Mouse (Mus musculus): ENCODE measurements around the gene Hist1h3b. TPM values are rescaled to one million over a fixed set of nuclear protein-coding genes. Genes with fewer than 3 reads are reported as not detected.
"Not testable (repeated sequence)": the region's sequence is repeated elsewhere in the genome, so short reads cannot be mapped to it uniquely, and the experiment has no call there.

Hist1h3b gene
- 1.3 and 1.5 TPM in 2 replicates for polyA plus RNA-seq (2015; fragmentation: Nextera tagmentation; extraction: Ambion mirVana)

DNA sequence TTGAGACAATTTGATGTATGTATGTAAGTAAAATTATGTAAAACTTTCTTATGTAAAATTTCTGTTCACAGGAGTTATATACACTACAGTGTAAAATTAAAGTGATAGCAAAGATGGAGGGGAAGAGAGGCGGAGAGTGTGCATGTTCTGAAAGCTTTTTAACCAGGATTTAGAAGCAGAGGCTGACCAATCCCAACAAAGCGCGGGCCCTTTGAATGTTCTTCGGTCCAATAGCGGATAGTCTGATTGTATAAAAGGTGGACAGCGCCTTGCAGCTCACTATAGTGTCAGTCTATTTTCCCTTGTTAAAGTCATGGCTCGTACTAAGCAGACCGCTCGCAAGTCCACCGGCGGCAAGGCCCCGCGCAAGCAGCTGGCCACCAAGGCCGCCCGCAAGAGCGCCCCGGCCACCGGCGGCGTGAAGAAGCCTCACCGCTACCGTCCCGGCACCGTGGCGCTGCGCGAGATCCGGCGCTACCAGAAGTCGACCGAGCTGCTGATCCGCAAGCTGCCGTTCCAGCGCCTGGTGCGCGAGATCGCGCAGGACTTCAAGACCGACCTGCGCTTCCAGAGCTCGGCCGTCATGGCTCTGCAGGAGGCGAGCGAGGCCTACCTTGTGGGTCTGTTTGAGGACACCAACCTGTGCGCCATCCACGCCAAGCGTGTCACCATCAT is at the start of gene Hist1h3b:
Gene Hist1h3b (plus strand): TSS at position 201 of the 675 bp plus-strand sequence.
- WGBS: under 1% methylated on average over 18 of the region's 47 CpGs
- not testable (repeated sequence) for H3K9me3 ChIP-seq (ENCODE audit: control insufficient read depth)
- peak; percentile 71 for ATAC-seq

DNA sequence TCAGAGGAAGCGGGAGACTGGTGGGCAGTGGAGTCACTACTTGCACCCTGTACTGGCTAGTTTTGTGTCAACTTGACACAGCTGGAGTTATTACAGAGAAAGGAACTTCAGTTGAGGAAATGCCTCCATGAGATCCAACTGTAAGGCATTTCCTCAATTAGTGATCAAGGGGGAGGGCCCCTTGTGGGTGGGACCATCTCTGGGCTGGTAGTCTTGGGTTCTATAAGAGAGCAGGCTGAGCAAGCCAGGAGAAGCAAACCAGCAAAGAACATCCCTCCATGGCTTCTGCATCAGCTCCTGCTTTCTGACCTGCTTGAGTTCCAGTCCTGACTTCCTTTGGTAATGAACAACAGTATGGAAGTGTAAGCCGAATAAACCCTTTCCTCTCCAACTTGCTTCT is 49.3 kb upstream of the Hist1h3b start:
- H3K4me3 ChIP-seq (ENCODE audit: low read depth, low read length); ATAC-seq; H3K4me1 ChIP-seq (replicated peaks; ENCODE audit: control insufficient read depth, insufficient read depth, low read length); H3K27ac ChIP-seq (ENCODE audit: low read depth, low read length); H3K36me3 ChIP-seq (ENCODE audit: control insufficient read depth, insufficient read depth); H3K9me3 ChIP-seq (ENCODE audit: control insufficient read depth); H3K27me3 ChIP-seq (replicated peaks; ENCODE audit: control insufficient read depth, insufficient read depth, low read length); H3K4me2 ChIP-seq (replicated peaks; ENCODE audit: low read depth); H3K9ac ChIP-seq (ENCODE audit: low read depth, low read length): not testable (repeated sequence)
- 58% methylated on average over 2 of the region's 2 CpGs for WGBS

More for the DNA sequence above, at the start of gene Hist1h3b:
- not testable (repeated sequence) for H3K9ac ChIP-seq (ENCODE audit: low read depth, low read length); H3K27me3 ChIP-seq (replicated peaks; ENCODE audit: control insufficient read depth, insufficient read depth, low read length); H3K36me3 ChIP-seq (ENCODE audit: control insufficient read depth, insufficient read depth); H3K4me1 ChIP-seq (replicated peaks; ENCODE audit: control insufficient read depth, insufficient read depth, low read length)
- TF ChIP-seq CTCF (IDR thresholded peaks at IDR 0.05; ENCODE audit: low read depth): 0 out of 2 replicates have a peak, but pooled peaks have one; percentile 4
- Histone ChIP-seq H3K27ac (ENCODE audit: low read depth, low read length) (peak within 1 kb of the TSS; percentile 77), H3K4me3 (ENCODE audit: low read depth, low read length) (peak within 1 kb of the TSS; percentile 32), H3K4me2 (replicated peaks; ENCODE audit: low read depth) (peak within 1 kb of the TSS; percentile 72)

DNA sequence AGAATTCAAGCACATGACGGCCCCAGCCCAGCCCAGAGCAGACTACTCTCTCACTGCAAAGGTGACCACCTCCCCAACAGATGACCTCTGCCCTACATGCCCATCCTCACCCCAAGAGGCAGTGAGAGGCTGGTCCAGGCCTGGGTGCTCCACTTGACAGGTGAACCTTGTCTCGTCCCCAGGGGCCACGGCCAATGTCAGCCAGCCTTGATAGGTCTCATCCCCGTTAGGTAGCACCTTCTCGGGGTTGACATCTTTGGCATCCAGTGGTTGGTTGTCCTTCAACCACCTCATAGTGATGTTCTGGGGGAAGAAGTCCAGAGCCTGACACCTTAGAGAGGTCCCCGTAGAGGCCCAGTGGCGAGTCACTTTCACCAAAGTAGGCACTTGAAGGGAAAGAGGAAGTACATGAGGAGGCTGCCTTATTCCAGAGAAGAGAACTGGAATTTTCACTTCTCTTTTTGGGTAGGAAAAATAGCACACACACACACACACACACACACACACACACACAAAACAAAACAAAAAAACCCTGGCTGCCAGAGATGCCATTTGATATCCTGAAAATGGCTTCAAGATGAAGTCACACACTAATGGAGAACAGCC is 46.2 kb upstream of the Hist1h3b start:
- 90% methylated on average over 7 of the region's 7 CpGs for WGBS
- ATAC-seq: no peak

DNA sequence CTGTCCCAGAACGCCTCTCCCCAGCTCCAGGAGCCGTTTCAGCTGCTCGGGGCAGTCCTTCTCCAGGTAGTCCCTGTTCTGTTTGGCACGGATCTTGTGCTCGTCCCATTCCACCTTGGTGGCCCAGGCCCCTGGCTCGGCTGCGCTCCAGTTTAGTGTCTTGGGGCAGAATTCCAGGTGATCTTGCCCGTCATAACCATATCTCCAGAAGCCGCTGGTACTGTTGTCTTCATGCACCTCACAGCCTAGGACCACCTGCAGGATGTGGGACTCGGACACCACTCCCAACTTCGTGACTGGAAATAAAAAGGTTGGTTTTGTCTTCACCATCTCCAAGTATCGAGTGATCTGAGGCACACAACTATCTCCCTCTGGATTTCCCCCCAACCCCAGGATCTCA is 45.3 kb upstream of the Hist1h3b start:
- Histone ChIP-seq H3K4me3 (ENCODE audit: low read depth, low read length) (no peak overlapping the region), H3K4me2 (replicated peaks; ENCODE audit: low read depth) (no peak overlapping the region), H3K9me3 (ENCODE audit: control insufficient read depth) (no peaks in the 10 kb centered on the region), H3K9ac (ENCODE audit: low read depth, low read length) (no peak overlapping the region), H3K4me1 (replicated peaks; ENCODE audit: control insufficient read depth, insufficient read depth, low read length) (no peaks in the 10 kb centered on the region), H3K27ac (ENCODE audit: low read depth, low read length) (no peak overlapping the region), H3K36me3 (ENCODE audit: control insufficient read depth, insufficient read depth) (no peaks in the 10 kb centered on the region), H3K27me3 (replicated peaks; ENCODE audit: control insufficient read depth, insufficient read depth, low read length) (no peaks in the 10 kb centered on the region)
- ATAC-seq: no peak
- TF ChIP-seq CTCF (IDR thresholded peaks at IDR 0.05; ENCODE audit: low read depth): no peak
- WGBS: 90% methylated on average over 12 of the region's 12 CpGs

More for the DNA sequence above, 46.2 kb upstream of the Hist1h3b start:
- Histone ChIP-seq H3K4me3 (ENCODE audit: low read depth, low read length) (no peak overlapping the region), H3K27me3 (replicated peaks; ENCODE audit: control insufficient read depth, insufficient read depth, low read length) (no peaks in the 10 kb centered on the region), H3K4me2 (replicated peaks; ENCODE audit: low read depth) (no peak overlapping the region), H3K4me1 (replicated peaks; ENCODE audit: control insufficient read depth, insufficient read depth, low read length) (no peaks in the 10 kb centered on the region), H3K27ac (ENCODE audit: low read depth, low read length) (no peak overlapping the region), H3K9me3 (ENCODE audit: control insufficient read depth) (no peaks in the 10 kb centered on the region), H3K9ac (ENCODE audit: low read depth, low read length) (no peak overlapping the region), H3K36me3 (ENCODE audit: control insufficient read depth, insufficient read depth) (no peaks in the 10 kb centered on the region)
- no peak for TF ChIP-seq CTCF (IDR thresholded peaks at IDR 0.05; ENCODE audit: low read depth)

- H3K4me2 ChIP-seq (replicated peaks; ENCODE audit: low read depth): no peak overlapping the region
- H3K4me3 ChIP-seq (ENCODE audit: low read depth, low read length): no peak overlapping the region
- WGBS: 81% methylated on average over 4 of the region's 4 CpGs
- no peak overlapping the region for H3K9ac ChIP-seq (ENCODE audit: low read depth, low read length)
- H3K27me3 ChIP-seq (replicated peaks; ENCODE audit: control insufficient read depth, insufficient read depth, low read length): no peaks in the 10 kb centered on the region
- no peaks in the 10 kb centered on the region for H3K36me3 ChIP-seq (ENCODE audit: control insufficient read depth, insufficient read depth)
- no peak overlapping the region for H3K27ac ChIP-seq (ENCODE audit: low read depth, low read length)
- no peaks in the 10 kb centered on the region for H3K4me1 ChIP-seq (replicated peaks; ENCODE audit: control insufficient read depth, insufficient read depth, low read length)
- no peak for ATAC-seq
- no peaks in the 10 kb centered on the region for H3K9me3 ChIP-seq (ENCODE audit: control insufficient read depth)
- no peak for TF ChIP-seq CTCF (IDR thresholded peaks at IDR 0.05; ENCODE audit: low read depth)
Observed at GRCm38 (mm10) chr13:23708041-23708440, 44.0 kb upstream of the Hist1h3b start.

DNA sequence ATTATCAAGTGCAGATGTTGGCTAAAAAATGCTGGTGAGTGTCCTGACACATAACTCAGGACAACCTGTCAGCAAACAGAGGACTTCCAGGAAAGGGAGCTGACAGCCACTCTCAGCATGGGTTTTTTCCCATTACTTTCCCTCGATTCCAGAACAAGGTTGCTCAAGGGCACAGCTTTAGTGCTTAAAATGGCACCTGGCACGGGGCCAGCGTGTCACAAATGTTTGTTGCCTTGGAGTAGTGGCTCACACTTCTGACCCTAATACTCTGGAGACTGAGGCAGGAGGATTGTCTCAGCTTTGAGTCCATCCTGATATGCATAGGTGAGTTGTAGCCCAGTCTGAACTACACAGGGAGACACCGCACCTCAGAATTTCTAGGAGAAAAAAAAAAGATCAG is 43.4 kb upstream of the Hist1h3b start:
- H3K9ac ChIP-seq (ENCODE audit: low read depth, low read length): no peak overlapping the region
- no peak overlapping the region for H3K27ac ChIP-seq (ENCODE audit: low read depth, low read length)
- no peak overlapping the region for H3K4me2 ChIP-seq (replicated peaks; ENCODE audit: low read depth)
- no peaks in the 10 kb centered on the region for H3K9me3 ChIP-seq (ENCODE audit: control insufficient read depth)
- no peaks in the 10 kb centered on the region for H3K4me1 ChIP-seq (replicated peaks; ENCODE audit: control insufficient read depth, insufficient read depth, low read length)
- no peak for TF ChIP-seq CTCF (IDR thresholded peaks at IDR 0.05; ENCODE audit: low read depth)
- H3K4me3 ChIP-seq (ENCODE audit: low read depth, low read length): no peak overlapping the region
- no peak for ATAC-seq
- H3K36me3 ChIP-seq (ENCODE audit: control insufficient read depth, insufficient read depth): no peaks in the 10 kb centered on the region
- no peaks in the 10 kb centered on the region for H3K27me3 ChIP-seq (replicated peaks; ENCODE audit: control insufficient read depth, insufficient read depth, low read length)
- WGBS: 78% methylated on average over 4 of the region's 4 CpGs

All from intestine, postnatal 0 days (tissue).